Mouse (Mus musculus) monocyte, adult 2 months (primary cell): ENCODE data around the gene Kcnj9.

Experiments
- DNase-seq, 2 experiments: peaks; one replicate each; pipeline ENCODE4 v3.0.0; 2022; ENCODE audit warnings: low spot score in 2 of 2, low read depth in 1 of 2

Kcnj9 gene

GRCm38 (mm10) chr1:172293449-172293848 is 35.7 kb downstream of the Kcnj9 start:
- no peak for DNase-seq

- no peak for DNase-seq
Observed at GRCm38 (mm10) chr1:172292880-172293279, 36.2 kb downstream of the Kcnj9 start.

DNA sequence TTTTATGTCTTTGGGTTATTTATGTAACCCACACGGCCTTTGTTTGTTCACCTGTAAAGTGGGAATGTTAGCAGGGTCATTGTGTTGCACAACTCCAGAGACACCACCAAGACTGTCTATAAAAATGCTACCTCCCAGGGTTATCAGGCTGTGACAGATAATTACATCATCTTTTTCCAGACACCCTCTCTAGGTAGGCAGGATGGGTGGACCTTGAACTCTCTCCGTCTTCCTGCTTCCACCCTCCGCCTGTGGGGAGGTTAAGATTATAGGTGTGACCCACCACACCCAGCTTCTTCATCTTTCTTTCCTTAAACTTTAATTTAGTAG is 39.5 kb downstream of the Kcnj9 start:
- no peak for DNase-seq

- DNase-seq: no peak
Observed at GRCm38 (mm10) chr1:172288900-172289616, 40.1 kb downstream of the Kcnj9 start.

DNA sequence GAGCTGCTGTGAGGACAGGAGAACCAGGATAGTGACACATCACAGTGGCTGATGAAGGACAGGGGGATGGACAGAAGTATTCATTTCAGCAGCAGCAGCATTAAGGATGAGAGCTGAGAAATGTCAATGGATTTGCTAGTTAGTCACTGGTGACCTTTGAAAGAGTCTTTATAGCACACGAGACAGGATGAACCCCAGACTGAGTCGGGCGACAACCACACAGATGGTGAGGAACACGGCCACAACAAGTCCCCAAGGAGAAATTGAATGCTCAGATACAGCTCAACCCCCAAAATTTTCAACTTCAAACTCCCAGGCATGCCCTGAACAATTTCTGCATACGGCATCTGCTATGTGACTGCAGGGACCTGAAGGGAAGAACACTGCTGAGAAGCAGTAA is 42.4 kb downstream of the Kcnj9 start:
- no peak for DNase-seq

DNA sequence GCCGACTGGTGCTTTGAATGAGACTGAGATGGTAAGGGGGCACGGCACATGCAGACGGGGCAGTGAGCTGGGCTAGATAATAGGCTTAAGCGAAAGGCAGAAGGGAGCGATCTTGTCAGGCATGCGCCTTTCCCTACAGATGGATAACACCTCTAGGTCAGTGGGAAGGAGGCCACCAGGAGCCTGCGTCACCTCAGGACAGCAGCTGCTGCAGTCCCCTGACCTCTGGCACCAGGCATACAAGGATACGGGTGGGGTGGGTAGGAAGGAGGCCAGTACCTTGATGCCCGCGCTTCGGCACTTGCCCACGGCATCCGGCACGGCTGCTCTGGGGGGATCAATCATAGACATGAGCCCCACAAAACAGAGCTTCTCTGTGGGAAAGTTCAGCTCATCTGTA is 44.9 kb downstream of the Kcnj9 start:
- no peak for DNase-seq

DNA sequence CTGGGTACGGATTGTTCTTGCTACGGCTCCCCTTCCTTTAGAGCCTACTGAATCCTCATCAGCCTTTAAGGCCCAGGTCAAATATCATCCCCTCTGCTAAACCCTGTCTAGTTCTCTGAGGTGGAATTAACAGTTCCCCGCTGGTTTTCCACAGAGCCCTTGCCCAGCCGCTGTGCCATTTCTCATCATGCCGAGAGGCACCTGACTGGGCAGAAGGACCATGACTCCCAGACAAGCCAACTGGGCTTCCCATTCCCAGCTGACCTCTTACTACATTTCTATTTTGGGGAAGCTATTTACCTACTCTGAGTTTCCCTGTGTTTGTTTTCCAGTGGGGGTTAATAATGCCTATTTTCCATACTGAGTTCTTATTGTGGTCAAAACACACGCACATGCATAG is 46.0 kb downstream of the Kcnj9 start:
- DNase-seq: no peak

- no peak for DNase-seq
Observed at GRCm38 (mm10) chr1:172281522-172282254, 47.4 kb downstream of the Kcnj9 start.

DNA sequence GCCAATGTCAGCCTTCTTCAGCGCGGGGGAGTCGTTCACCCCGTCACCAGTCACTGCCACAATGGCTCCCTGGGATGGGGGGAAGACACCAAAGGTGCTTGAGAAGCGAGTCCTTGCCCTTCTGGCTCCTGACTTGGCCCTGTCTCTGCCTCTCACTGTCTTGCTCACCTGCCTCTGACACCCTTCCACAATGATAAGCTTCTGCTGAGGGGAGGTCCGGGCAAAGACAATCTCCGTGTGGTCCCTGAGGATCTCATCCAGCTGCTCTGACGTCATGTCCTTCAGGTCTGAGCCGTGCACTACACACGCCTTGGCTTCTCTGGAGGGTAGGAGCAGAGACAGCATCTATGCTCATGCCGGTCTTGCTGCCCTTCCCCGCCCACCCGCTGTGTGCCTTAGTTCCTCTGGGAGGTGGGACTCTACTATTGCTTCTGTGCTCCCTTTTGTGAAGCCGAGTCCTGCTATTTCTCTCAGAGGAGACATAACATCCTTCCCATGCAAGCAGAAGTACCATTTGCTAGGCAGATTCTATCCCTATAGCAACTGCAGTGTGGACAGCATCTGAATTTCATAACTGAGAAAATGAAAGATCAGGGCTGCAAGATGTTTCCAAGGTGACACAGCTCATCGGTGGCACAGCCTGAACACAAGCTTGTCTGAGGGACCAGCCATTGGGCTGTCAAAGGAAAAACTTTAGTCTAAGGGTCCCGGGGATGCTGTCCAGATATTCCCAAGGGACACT is 49.2 kb downstream of the Kcnj9 start:
- DNase-seq: no peak

- no peak for DNase-seq
Observed at GRCm38 (mm10) chr1:172278328-172278727, 50.8 kb downstream of the Kcnj9 start.

DNA sequence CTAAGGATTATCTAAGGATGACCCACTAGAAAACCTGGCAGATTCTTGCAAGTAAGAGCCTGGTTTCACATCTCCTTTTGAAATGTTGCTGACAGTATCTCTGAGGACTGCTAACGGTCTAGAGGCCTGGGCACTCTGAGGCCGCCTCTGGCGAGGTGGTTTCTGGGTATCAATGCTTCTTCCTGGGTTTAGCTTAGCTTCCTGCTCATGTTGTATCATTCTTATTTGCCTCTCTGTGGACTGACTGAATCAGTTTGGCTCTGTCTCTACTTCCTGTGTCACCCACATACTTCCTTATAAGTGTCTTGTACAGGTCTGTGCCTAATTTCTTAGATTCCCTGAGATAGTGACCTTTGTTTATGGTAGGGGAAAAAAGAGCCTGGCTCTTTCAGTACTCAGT is 51.9 kb downstream of the Kcnj9 start:
- DNase-seq: peak; percentile 45 to 51

- no peak for DNase-seq
Observed at GRCm38 (mm10) chr1:172274547-172274946, 54.6 kb downstream of the Kcnj9 start.

DNA sequence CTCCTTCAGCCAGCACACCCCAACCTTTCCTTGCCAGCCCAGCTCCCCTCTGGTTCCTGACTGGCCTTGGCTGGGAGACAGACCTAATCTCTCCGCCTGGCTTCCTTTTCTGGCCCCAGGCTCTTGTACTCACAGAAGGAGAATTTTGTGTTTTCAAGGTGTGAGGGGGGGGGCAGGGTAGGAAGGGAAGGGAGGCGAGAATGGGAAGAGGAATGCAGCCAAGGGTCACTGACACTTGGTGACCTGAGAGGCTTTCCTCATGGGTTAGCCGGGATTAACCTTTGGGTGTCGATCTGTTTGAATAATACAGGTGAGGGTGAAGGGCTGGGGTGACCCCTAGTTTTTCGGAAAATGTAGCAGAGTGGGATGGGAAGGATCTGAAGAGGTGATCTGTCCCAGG is 55.0 kb downstream of the Kcnj9 start:
- DNase-seq: no peak

- no peak for DNase-seq
Observed at GRCm38 (mm10) chr1:172273386-172273785, 55.7 kb downstream of the Kcnj9 start.

DNA sequence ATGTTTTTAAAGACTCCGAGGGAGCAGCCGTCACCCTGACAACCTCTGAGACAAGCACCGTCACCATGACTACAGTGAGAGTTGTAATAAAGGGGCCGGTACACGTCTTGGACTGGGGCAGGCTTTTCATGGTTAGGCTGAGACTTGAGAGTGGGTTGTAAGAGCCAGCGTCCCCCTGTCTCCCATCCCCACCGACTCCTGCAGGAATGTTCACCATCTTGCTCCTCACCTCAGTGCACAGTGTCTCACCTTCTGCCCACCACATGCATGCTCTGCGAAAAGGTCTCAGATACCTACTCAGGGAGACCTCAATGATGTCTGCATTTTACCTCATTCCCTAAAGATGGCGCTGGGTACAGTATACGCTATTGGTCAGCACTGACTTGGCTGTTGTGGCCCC is 57.4 kb downstream of the Kcnj9 start:
- no peak for DNase-seq

DNA sequence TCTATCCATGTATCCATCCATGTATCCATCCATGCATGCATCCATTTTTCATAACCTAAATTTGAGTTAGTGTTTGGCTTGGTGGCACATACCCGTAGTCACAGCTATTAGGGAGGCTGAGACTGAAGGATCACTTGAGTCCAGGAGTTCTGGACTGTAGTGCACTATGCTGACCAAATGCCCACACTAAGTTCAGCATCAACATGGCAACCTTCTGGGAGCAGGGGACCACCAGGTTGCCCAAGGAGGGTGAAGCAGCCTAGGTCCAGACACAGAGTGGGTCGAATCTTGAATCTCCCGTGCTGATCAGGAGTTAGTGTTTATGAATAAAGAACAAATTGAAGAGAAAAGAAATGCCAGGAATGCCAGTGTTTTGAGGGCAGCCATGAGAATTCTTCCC is 57.9 kb downstream of the Kcnj9 start:
- DNase-seq: no peak
